Mouse (Mus musculus): ENCODE measurements at regions not wholly inside any gene's neighbourhood (a gene's known extent, or its start where the extent isn't known, plus 50 kb on each side); places are given as distances from the start of the nearest gene placed in this dataset.
A peak's percentile ranks its signal among the peaks of the same experiment; 100 is the strongest.
"Not testable (repeated sequence)": the region's sequence is repeated elsewhere in the genome, so short reads cannot be mapped to it uniquely, and the experiment has no call there.

DNA sequence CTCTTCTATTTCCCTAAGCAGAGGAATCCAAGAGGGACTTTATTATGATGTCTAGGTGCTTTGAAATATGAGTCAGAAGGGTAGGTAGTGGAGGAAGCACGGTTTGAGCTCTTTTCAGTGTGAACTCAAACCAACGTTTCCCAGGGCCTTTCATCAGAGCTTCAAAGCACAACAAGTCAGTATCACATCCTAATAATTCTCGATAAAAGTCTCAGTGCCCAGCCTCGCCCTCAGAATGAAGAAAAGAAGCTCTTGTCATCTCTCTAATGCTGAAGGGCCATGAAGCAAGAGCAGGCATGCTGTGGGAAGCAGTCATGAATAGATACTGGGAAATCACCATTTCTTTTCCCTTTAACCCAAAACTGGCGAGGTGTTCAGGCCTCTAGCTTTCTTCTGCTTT lies 440.0 kb upstream of the Sphkap start:
- no peak for DNase-seq (ENCODE audit: low spot score in 2 of 2)
- intact Hi-C loops (cut with DNase I) = no loop called here

GRCm38 (mm10) chr1:83844827-83845379 lies 436.9 kb upstream of the Sphkap start:
- intact Hi-C loops (cut with DNase I) = no loop called here
- DNase-seq (ENCODE audit: low spot score in 2 of 2) = no peak

GRCm38 (mm10) chr1:83835965-83836364 lies 428.0 kb upstream of the Sphkap start:
- intact Hi-C loops (cut with DNase I) = no loop called here
- DNase-seq (ENCODE audit: low spot score in 2 of 2) = no peak

- DNase-seq (ENCODE audit: low spot score in 2 of 2) = no peak
- intact Hi-C loops (cut with DNase I) = no loop called here
Measured at GRCm38 (mm10) chr1:83832946-83833345, 424.9 kb upstream of the Sphkap start.

DNA sequence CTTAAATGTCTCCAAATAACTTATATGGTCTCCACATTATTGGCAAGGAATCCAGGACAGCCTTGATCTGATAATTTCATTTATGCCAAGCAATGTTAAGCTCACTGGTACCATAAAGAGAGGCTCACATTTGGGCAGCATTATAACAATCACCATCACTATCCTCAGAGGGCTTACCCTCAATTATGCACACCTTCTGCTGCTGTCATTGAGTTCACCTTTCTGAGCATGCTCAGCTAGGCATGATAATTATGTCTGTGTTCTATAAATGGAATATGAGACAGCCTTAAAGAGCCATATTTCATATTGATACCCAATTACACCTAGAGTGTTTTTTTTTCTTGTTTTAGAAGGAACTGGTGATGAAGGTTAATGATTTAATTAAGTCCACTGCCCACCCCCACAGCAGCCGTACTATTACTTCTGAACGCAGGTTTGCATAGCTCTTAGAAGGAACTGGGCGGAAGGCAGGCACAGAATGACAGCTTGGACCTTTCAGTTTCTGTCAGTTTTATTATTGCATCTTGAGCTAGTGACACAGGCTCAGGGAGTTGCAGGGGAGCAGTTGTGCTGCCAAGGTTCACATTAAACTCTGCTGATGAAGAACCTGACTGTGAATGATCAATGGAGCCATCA lies 424.0 kb upstream of the Sphkap start:
- DNase-seq (ENCODE audit: low spot score in 2 of 2) = no peak
- intact Hi-C loops (cut with DNase I) = no loop called here

- intact Hi-C loops (cut with DNase I) = no loop called here
- no peak for DNase-seq (ENCODE audit: low spot score in 2 of 2)
Measured at GRCm38 (mm10) chr1:83830025-83830645, 422.1 kb upstream of the Sphkap start.

DNA sequence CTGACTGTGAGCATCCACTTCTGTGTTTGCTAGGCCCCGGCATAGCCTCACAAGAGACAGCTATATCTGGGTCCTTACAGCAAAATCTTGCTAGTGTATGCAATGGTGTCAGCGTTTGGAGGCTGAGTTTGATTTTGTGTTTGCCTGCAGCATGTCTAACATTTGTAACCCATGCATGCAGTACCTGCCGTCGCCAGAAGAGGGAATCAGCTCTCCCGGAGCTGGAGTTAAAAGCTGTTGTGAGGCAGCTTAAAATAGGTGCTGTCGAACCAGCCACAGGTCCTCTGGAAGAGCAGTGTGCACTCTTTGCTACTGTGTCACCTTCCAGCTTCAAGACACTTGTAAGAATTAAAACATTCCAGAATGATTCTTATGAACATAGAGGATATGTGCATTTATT lies 403.2 kb upstream of the Sphkap start:
- intact Hi-C loops (cut with DNase I); DNase-seq (ENCODE audit: low spot score in 2 of 2): not testable (repeated sequence)

DNA sequence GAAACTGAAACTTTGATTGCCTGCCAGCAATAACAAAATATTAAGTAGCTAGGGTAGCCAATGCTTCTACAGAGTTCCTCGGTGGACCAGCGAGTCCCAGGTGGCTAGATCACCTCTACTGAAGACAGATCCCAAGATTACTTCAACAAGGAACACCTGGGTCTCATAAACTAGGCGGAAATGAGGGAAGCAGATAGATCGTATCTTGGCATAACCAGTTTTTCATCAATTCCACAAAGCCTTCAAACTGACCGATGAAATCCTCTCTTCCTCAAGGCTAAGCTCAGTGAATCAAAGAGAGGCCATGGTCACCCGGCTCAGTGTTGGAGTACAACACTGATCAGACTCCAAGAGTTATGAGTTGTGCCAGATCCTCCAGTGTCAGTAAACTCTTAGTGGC lies 400.4 kb upstream of the Sphkap start:
- intact Hi-C loops (cut with DNase I) = no loop called here
- DNase-seq (ENCODE audit: low spot score in 2 of 2) = no peak

DNA sequence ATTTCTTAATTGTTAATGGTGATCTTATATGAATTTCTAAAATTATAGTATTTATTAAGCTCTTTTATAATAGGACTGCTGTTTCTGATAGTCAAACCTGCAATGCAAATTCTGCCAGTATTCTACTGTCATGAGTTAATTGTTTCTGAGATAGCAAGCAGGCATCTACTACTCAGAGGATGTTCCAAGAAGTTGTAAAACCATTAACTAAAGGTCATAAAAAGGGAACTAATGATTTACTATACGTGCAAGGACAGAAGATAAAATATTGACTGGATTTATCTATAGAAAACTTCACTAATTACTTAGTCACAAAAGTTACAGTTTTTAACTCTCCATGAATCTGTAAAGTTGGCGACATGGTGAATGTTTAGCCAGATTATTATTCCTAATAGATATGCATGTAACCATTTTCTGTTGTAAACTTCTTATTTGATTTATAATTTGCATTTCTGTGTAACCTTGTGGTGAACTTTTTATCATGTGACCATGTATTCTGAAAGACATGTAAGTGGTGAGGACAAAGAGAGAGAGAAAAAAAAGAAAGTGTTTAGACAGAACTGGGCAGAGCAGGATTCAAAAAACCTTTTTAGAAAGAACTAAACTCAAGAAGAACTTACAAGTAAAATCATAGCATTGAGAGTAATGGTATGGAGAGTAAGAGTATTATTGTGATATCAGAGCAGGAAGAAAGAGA lies 395.5 kb upstream of the Sphkap start:
- intact Hi-C loops (cut with DNase I) = no loop called here
- no peak for DNase-seq (ENCODE audit: low spot score in 2 of 2)

DNA sequence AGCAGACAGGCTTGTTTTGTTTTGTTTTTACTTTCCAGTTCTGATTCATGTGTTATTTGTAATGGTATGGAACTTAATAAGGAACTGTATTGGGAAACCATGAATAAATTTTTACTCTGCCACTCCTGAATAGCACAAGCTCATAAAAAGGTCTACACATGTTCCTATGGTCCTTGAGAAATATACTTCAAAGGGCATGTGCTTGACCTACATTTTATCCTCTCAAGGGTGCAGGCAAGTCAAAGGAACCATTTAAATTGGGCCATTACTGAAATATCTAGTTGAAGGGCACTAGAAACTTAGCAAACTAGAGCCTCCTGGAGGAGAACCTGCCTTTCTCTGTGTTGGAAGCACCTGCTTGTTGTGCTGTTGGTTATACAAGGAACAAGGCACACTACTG lies 393.8 kb upstream of the Sphkap start:
- no peak for DNase-seq (ENCODE audit: low spot score in 2 of 2)
- intact Hi-C loops (cut with DNase I) = no loop called here

DNA sequence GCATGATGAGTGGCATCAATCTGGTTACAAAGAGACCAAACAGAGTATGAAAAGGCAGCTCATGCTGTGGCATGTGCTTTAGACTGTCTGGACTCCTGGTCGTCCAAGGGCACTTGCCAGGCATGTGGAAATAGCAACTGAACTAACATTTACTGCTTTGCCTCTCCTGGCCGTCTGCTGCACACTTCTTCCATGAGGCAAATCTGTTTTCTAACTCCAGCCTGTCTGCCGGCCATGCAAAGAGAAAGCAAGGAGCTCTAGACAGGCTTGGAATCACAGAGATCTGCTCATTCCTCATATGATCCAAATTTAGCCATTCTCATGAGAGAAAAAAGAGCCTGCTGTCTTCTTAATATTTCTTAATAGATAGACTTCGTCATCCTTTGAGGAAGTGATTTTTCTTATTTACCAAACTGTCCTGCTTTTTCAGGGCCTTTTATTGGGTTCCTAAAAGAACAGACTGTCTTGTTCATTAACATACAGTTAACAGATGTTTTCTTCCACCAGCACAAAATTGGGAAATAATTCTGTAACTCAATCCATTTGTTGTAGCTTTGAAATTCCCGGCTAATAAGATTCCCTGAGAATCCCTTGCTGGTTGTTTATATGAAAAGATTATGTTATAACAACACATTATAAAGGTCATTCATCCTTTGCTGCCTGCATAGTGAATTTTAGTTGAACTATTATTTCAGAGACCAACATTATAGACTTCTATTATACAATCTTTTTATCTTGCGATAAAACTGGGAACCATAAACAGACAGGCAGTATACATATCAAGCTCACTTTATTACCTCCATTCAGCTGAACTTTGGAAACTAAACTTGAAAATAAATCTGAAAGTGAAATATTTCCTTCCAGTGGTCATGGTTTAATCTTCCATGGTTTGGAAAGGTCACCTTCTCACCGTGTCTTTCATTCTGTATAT lies 389.2 kb upstream of the Sphkap start:
- DNase-seq (ENCODE audit: low spot score in 2 of 2) = no peak
- intact Hi-C loops (cut with DNase I) = no loop called here

- no peak for DNase-seq (ENCODE audit: low spot score in 2 of 2)
- intact Hi-C loops (cut with DNase I) = no loop called here
Measured at GRCm38 (mm10) chr1:83777151-83777550, 369.2 kb upstream of the Sphkap start.

- intact Hi-C loops (cut with DNase I) = no loop called here
- DNase-seq (ENCODE audit: low spot score in 2 of 2) = no peak
Measured at GRCm38 (mm10) chr1:83771160-83771559, 363.2 kb upstream of the Sphkap start.

DNA sequence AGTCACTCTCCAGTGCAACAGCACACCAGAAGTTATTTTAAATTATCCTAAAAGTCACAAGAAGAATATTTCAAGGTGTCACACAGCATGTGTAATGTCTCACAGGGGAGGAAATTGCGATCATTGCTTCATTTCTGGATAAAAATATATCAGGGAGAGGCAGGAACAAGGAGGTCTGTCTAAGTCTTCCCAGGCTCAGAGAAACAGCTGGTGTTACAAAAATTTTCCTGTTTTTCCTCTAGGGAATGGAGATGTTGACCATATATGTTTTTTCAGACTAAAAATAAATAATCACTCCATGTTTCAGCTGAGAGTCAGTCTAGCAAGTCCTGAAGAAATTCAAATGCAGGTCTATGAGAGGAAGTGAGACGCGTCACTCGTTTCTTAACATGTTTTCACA lies 353.5 kb upstream of the Sphkap start:
- DNase-seq (ENCODE audit: low spot score in 2 of 2) = no peak
- intact Hi-C loops (cut with DNase I) = no loop called here

GRCm38 (mm10) chr1:83756866-83757265 lies 348.9 kb upstream of the Sphkap start:
- no peak for DNase-seq (ENCODE audit: low spot score in 2 of 2)
- intact Hi-C loops (cut with DNase I) = no loop called here

GRCm38 (mm10) chr1:83755336-83755735 lies 347.3 kb upstream of the Sphkap start:
- no peak for DNase-seq (ENCODE audit: low spot score in 2 of 2)
- intact Hi-C loops (cut with DNase I) = no loop called here

DNA sequence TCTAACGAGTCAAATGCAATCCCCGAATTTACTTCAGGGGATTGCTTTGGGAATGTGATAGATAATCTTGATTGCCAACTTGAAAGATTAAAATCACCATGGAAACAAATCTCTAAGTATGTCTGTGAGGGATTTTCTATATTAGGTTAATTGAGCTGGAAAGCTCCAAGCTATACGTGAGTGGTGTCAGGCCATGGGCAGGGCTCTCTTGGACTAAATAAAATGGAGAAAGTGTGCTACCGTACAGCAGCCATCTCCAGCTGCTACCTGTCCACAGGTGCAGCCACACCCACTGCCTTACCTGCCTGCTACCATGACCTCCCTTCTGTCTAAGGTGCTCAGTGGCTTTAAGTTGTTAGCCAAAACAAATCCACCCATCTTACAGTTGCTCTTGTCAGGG lies 345.0 kb upstream of the Sphkap start:
- DNase-seq (ENCODE audit: low spot score in 2 of 2) = no peak
- intact Hi-C loops (cut with DNase I) = no loop called here

GRCm38 (mm10) chr1:83748974-83749373 lies 341.0 kb upstream of the Sphkap start:
- intact Hi-C loops (cut with DNase I) = loop anchor here (5.0 to 10.0 kb wide), 5 partner anchors 353 to 948 kb away; partner anchors contain the start of gene Dner

DNA sequence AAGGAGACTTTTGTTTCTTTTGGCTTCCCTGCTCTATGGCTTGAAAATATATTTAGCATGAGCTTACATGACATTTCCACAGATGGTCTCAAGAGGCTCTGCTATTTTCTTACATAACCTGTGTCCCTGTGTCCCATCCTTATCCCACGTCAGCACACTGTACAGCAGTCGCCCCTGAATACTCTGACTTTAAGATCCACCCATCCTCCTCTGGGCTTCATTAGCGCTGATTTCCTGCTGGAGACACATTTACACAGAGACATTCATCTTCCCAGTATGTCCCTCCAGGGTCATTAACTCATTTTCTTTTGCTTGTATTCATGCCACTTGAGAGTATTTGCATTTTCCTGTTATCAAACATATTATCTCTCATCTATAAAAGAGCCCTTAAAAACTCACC lies 340.1 kb upstream of the Sphkap start:
- intact Hi-C loops (cut with DNase I) = loop anchor here (5.0 to 10.0 kb wide), 5 partner anchors 354 to 949 kb away; partner anchors contain the start of gene Dner
- DNase-seq (ENCODE audit: low spot score in 2 of 2) = no peak

More at GRCm38 (mm10) chr1:83748974-83749373, 341.0 kb upstream of the Sphkap start:
- DNase-seq (ENCODE audit: low spot score in 2 of 2) = peak in 1 of 2 experiments; percentile 11

DNA sequence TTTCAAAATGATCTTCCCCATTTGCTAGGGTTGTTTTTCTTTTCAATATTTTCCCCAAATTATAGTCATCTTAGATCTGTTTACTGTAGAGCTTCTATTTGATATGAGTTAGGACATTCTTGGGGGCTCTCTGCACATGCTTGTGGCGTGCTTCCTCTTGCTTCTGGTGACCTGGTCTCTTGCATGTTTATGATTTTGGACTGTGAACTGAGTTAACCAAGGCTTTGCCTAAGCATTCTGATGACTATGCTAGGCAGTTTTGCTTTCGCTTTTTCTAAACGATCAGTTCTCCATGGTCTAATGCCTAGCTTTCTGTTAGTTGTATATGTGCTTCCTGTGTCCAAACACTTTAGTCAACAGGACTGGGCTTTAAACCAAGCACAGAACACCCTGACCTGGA lies 339.4 kb upstream of the Sphkap start:
- no peak for DNase-seq (ENCODE audit: low spot score in 2 of 2)
- intact Hi-C loops (cut with DNase I) = loop anchor here (5.0 to 10.0 kb wide), 5 partner anchors 355 to 950 kb away; partner anchors contain the start of gene Dner
